Mouse (Mus musculus) kidney, adult 2 months (tissue): ENCODE measurements at regions not wholly inside any gene's neighbourhood (a gene's known extent, or its start where the extent isn't known, plus 50 kb on each side); places are given as distances from the start of the nearest gene placed in this dataset.

Experiments used
- DNase-seq: peaks from one replicate; pipeline ENCODE4 v3.0.0; 2021
- H3K27ac ChIP-seq: fragments of 200-500 bp; 2 replicates; pipeline ENCODE4 v1.5.1; 2012; ENCODE audit warnings: low read depth, low read length, control low read depth, inconsistent platforms; ENCODE audit not compliant: insufficient read depth
- H3K27me3 ChIP-seq: fragments of 200-500 bp; replicated peaks from 2 replicates; pipeline ENCODE4 v1.6.1; 2012; ENCODE audit warnings: mild to moderate bottlenecking, moderate library complexity, low read length, inconsistent platforms; ENCODE audit not compliant: control insufficient read depth, insufficient read depth
- H3K36me3 ChIP-seq: fragments of 200-500 bp; 2 replicates; pipeline ENCODE4 v1.6.1; 2012; ENCODE audit warnings: mild to moderate bottlenecking, moderate library complexity, low read length, inconsistent platforms; ENCODE audit not compliant: control insufficient read depth, insufficient read depth
- H3K4me1 ChIP-seq: fragments of 200-500 bp; 2 replicates; pipeline ENCODE4 v1.6.1; 2011; ENCODE audit warnings: low read length; ENCODE audit not compliant: control insufficient read depth, insufficient read depth
- H3K4me3 ChIP-seq: fragments of 200-500 bp; 2 replicates; pipeline ENCODE4 v1.5.1; 2011; ENCODE audit warnings: mild to moderate bottlenecking, low read depth, low read length, control low read depth; ENCODE audit not compliant: insufficient read depth
- CTCF ChIP-seq: fragments of 200-500 bp; conservative IDR thresholded peaks from 2 replicates; pipeline ENCODE4 v1.5.1; 2011; ENCODE audit warnings: low read depth, mild to moderate bottlenecking, control low read depth, low read length, moderate library complexity, mixed read lengths; ENCODE audit not compliant: insufficient read depth, insufficient read length
- POLR2A ChIP-seq: fragments of 200-500 bp; IDR thresholded peaks from one replicate; pipeline ENCODE4 v1.6.1; 2011; ENCODE audit warnings: low read depth, low read length, control low read depth
- WGBS: fragments of 180-500 bp; shearing (Covaris S2); methylation state at CpG from one replicate; pipeline ENCODE4 v1.1.7; 2018; 5-methylcytosine and 5-hydroxymethylcytosine counted together

DNA sequence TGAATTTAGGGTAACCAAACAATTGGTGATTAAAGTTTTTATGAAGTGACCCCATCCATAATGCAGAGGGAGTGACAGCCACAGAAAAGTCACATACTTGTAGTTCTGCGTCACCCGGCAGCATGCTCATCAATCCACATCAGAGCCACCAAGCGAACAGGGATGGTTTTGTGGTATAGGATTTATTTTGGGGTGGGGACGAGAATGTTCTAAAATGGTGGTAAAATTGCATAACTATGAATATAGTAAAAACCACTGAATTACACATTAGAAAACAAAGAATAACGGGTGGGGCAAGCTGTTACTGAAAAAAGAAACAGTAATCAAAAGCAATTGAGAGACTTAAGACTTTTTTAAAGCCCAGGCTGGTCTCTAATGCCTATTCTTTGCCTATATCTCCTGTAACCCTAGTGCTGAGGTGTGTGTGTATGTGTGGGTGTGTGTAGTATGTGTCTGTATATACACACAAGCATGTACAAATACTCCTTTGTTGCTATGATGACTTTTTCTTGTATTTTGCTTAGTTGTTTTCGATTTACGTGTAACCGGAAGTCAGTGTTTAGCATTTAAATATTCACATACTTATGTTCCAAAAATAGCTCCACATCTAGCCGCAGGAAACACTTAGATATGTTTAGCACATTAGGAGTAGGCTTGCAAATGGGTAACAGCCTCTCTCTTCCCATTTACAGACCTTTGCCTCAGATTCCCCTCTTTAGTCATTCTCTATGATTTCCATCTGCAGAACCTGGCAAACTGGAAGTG lies 57.4 kb upstream of the Jak2 start:
- peaks cover 6% of the 10 kb centered on the region for H3K4me1 ChIP-seq
- H3K27me3 ChIP-seq: no peaks in the 10 kb centered on the region
- TF ChIP-seq CTCF: no peak
- TF ChIP-seq POLR2A: no peak
- DNase-seq: no peak
- H3K4me3 ChIP-seq: no peak overlapping the region
- WGBS: 80% methylated on average over 9 of the region's 9 CpGs
- H3K27ac ChIP-seq: no peak overlapping the region
- no peaks in the 10 kb centered on the region for H3K36me3 ChIP-seq

DNA sequence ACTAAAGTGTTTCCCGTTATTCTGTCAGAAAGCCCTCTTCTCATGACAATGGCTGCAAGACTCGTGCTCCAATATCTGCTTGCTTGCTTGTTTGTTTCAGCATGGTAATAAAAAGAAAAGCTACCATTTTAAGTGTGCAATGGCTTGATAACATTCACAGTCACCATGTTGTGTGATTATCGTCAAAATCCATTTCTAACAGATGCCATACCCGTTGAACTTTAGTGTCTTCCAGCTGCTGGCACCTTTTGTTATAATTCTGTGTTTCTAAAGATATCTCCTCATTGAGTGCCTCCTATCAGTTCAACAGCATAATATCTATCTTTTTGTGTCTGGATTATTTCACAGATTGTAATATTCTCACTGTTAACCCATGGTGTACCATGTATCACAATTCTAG lies 55.4 kb upstream of the Jak2 start:
- 94% methylated on average over 4 of the region's 4 CpGs for whole genome bisulfite sequencing
- no peak for DNase-seq
- H3K27me3 ChIP-seq: no peaks in the 10 kb centered on the region
- no peak for TF ChIP-seq CTCF
- no peak for TF ChIP-seq POLR2A
- no peak overlapping the region for H3K4me3 ChIP-seq
- peaks cover 9% of the 10 kb centered on the region for H3K4me1 ChIP-seq
- no peak overlapping the region for H3K27ac ChIP-seq
- H3K36me3 ChIP-seq: no peaks in the 10 kb centered on the region

DNA sequence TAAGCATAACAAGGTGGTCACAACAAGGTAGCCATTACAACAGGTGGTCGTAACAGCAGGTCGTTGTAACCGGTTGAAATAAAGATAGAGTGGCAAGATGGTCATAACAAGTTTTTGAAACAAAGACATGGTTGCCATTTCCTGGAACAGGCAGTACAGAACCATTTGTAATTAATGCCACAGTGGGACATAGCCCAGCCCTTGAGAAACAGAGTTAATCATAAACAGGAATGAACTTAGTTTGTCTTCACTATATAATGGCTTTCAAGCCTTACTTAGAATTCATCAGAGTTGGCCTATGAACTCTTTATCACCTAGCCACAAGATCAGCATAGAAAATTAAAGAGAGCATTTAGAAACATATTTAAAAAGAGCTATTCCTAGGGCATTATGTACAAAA lies 53.0 kb upstream of the Jak2 start:
- Histone ChIP-seq H3K4me3 (no peak overlapping the region), H3K36me3 (no peaks in the 10 kb centered on the region), H3K27me3 (no peaks in the 10 kb centered on the region), H3K27ac (no peak overlapping the region), H3K4me1 (peaks cover 16% of the 10 kb centered on the region)
- TF ChIP-seq POLR2A (no peak), CTCF (no peak)
- DNase-seq: peak; percentile 66
- WGBS: 53% methylated on average over 3 of the region's 3 CpGs

DNA sequence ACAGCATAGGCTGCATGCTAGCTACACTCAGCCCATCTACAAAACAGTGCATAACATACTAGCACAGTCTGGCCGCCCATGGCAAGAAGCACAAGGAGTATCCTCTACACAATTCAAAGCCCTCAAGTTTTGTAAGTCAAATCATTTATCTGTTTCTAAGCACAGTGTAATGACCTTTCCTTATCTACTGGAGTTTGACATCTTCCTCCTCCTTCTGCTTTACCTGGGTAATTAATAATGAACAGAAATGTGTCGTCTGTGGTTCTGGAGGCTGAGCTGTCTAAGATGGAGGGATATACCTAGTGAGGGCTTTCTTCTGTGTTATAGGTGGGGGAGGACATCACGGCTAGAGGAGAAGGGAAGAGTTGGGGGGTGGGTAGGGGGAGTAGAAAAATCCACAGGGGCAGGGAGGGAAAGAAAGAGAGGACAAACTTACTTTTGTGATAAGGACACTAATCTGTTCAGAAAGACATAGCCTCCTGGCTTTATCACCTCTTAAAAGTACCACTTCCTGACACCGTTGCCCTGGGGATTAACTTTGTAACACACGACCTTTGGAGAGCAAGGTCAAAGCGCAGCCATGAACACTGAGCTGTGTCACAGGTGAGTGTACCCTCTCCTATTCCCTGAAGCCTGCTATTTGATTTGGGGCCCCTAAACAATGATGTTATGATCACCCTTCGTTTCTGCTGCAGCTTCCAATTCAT lies 52.4 kb upstream of the Jak2 start:
- Histone ChIP-seq H3K4me1 (peaks cover 16% of the 10 kb centered on the region), H3K27ac (no peak overlapping the region), H3K27me3 (no peaks in the 10 kb centered on the region), H3K36me3 (no peaks in the 10 kb centered on the region), H3K4me3 (no peak overlapping the region)
- WGBS: 75% methylated on average over 7 of the region's 7 CpGs
- TF ChIP-seq POLR2A (no peak), CTCF (no peak)
- DNase-seq: no peak

DNA sequence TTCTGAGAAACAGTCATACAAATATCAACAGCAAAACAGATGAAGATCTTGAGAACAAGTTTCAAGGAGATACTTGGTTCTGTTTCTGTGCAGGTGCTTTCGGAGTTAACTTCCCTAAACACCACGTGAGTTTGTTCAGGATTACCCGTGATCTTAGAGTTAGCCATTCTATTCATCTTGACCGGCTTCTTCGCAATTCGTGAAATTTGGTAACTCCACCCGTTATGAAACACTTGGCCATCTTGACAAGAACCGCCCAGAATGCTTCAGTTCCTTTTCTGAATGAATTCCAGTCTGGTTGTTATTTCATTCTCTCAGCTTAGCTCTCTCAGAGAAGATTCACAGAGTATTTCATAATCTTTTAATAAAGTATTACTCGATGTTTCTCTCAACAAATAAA lies 50.0 kb upstream of the Jak2 start:
- Histone ChIP-seq H3K27ac (no peak overlapping the region), H3K36me3 (no peaks in the 10 kb centered on the region), H3K4me3 (no peak overlapping the region), H3K4me1 (peaks cover 16% of the 10 kb centered on the region), H3K27me3 (no peaks in the 10 kb centered on the region)
- TF ChIP-seq CTCF (no peak), POLR2A (no peak)
- 81% methylated on average over 9 of the region's 9 CpGs for WGBS
- peak; percentile 17 for DNase-seq
